Mouse (Mus musculus): ENCODE data around the gene Slc5a7.

The Slc5a7 gene

GRCm38 (mm10) chr17:54298934-54299333, at the start of gene Slc5a7:
Slc5a7 (minus strand) TSS chr17:54299034.
- no peak for DNase-seq (ENCODE audit: low spot score in 2 of 2)

- DNase-seq (ENCODE audit: low spot score in 2 of 2) = no peak
These were observed 48.8 kb upstream of the Slc5a7 start for GRCm38 (mm10) chr17:54347672-54348071.

- no peak for DNase-seq (ENCODE audit: low spot score in 2 of 2)
These were observed 44.6 kb upstream of the Slc5a7 start for GRCm38 (mm10) chr17:54343395-54343794.

GRCm38 (mm10) chr17:54298232-54298924, 456 bp downstream of the Slc5a7 start:
- no peak for DNase-seq (ENCODE audit: low spot score in 2 of 2)

- no peak for DNase-seq (ENCODE audit: low spot score in 2 of 2)
These were observed 48.1 kb downstream of the Slc5a7 start for GRCm38 (mm10) chr17:54250783-54251182.

- no peak for DNase-seq (ENCODE audit: low spot score in 2 of 2)
These were observed 55.1 kb downstream of the Slc5a7 start for GRCm38 (mm10) chr17:54243650-54244300.

GRCm38 (mm10) chr17:54239435-54239834, 59.4 kb downstream of the Slc5a7 start:
- DNase-seq (ENCODE audit: low spot score in 2 of 2) = no peak

All from spleen, postnatal 10 days (tissue).